Mouse (Mus musculus) c-Kit-positive CD71-positive TER-119-negative erythroid progenitor cells, embryonic 14.5 days (primary cell): ENCODE data around the gene Cercam.
"Not testable (repeated sequence)": the region's sequence is repeated elsewhere in the genome, so short reads cannot be mapped to it uniquely, and the experiment has no call there.

Experiments used
- DNase-seq: peaks from one replicate; pipeline ENCODE4 v3.0.0-alpha.2; 2013; ENCODE audit warnings: low read depth

Gene Cercam

GRCm38 (mm10) chr2:29897366-29897765 lies 28.4 kb downstream of the Cercam start:
- no peak for DNase-seq

DNA sequence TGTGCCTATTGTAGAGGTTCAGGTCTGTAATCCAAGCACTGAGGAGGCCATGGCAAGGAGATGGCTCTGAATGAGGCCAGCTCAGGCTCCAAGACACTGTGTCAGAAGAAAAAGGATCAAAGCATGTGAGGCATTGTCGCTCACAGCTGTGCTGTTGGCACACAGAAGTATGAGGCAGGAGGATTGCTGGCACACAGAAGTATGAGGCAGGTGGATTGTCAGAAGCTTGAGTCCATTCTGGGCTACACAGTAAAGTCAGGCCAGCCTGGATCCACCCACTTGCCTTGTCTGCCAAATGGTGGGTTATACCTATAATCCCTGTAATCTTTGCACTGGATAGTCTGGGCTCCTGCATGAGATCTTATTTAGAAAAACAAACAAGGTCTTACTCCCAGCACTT lies 29.1 kb downstream of the Cercam start:
- DNase-seq, result no peak

- DNase-seq, result no peak
Measured at GRCm38 (mm10) chr2:29902194-29902593, 33.2 kb downstream of the Cercam start.

- DNase-seq, result not testable (repeated sequence)
Measured at GRCm38 (mm10) chr2:29908171-29908570, 39.2 kb downstream of the Cercam start.

DNA sequence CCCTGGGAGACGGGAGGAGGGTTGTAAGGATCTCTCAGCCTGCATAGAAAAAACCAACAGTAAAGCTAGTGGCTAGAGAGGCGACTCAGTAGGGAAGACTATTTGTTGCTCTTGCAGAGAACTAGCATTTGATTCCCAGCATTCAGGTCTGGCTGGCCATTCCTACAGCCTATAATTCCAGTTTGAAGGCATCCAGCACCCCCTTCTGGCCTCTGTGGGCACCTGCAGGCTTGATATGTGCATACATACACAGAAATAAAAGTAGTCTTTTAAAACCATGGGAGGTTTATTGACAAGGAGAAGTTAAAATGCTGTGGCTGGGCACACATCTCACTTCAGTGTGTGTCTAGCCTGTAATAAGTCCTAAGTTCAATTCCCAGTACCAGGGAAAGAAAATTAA lies 41.1 kb downstream of the Cercam start:
- DNase-seq, result peak; percentile 32

DNA sequence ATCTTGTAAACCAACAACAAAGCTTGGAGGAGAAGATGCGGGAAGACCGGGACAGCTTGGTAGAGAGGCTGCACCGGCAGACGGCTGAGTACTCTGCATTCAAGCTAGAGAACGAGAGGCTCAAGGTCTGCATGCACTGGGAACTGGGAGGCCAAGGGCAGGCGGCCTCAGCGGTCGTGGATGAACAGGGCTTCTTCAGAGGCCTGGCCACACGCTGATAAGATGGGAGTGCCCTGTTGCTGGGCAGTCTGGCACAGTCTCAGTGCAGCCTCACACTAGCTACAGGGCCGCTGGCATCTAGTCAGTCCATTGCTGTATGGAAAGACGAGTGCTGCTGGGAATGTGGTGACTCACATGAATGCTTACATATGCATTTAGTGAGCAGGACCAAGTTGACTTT lies 48.7 kb downstream of the Cercam start:
- peak; percentile 33 for DNase-seq

GRCm38 (mm10) chr2:29922011-29922410 lies 53.0 kb downstream of the Cercam start:
- no peak for DNase-seq

- DNase-seq, result no peak
Measured at GRCm38 (mm10) chr2:29926542-29926941, 57.6 kb downstream of the Cercam start.

GRCm38 (mm10) chr2:29930506-29930905 lies 61.5 kb downstream of the Cercam start:
- DNase-seq, result no peak

DNA sequence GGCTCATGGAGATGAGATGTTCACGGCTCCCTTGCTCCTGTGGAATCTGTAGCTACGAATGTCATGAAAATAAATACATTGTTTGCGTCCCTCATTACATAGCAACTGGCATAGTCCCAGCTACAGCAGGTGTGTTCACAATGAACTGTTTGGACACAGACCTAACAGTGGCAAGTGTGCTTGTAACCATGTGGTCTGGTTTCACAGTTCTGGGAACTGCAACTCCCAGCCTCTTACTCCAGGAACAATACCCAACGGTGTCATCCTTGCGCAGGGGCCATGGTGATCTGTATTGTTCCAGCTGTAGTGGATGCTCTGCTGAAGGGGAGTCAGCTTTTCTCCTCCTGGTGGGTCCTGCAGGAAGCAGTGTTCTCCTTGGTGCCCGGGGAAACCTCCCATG lies 62.2 kb downstream of the Cercam start:
- no peak for DNase-seq
